Mouse (Mus musculus) gonadal fat pad, adult 2 months (tissue): ENCODE measurements around the gene Kng2. TPM values are rescaled to one million over a fixed set of nuclear protein-coding genes. Genes with fewer than 3 reads are reported as not detected.
"Not testable (repeated sequence)": the region's sequence is repeated elsewhere in the genome, so short reads cannot be mapped to it uniquely, and the experiment has no call there.

Source experiments
- DNase-seq: peaks from one replicate; pipeline ENCODE4 v3.0.0-alpha.2; 2012; ENCODE audit warnings: low read depth
- polyA plus RNA-seq: library from polyadenylated mRNA; depleted of rRNA; stranded (reverse); fragments of >200 nt; gene quantifications from 2 replicates; pipeline ENCODE4 v1.2.3, GENCODE M21; 2012; rRNA removed

Gene Kng2
- polyA plus RNA-seq, 1 experiment: 1.1 TPM

- DNase-seq: no peak
Observed at GRCm38 (mm10) chr16:22956085-22956439, 73.2 kb downstream of the Kng2 start.

DNA sequence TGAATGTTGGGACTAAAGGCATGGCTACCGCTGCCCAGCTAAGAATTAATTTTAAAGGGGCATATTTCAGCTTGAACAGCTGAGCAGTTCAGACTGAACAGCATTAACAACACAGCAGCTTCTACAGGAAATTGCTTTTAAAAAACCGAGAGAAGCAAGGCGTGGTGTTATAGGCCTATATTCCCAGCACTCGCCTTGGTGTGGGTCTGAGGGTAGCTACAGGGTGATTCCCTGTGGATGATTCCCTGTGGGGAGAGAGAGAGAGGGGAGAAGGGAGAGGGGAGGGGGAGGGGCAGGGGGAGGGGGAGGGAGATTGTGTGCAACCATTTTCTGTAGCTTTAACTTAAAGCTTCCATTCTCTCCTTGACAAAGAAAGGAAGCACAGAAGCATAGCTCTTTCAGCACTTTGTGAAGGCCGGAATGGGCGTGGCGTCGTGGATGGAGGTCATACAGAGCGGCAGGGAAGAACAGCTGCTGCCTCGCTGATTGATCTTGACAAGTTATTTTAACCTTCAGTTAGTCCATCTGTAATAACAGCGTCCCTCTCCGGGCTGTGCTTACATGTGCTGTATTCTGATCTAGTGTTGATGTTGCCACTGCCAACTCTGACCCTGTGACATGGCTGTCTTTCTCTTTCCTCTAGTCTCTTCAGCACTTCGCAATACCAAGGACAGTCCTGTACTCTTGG is 73.7 kb downstream of the Kng2 start:
- no peak for DNase-seq

DNA sequence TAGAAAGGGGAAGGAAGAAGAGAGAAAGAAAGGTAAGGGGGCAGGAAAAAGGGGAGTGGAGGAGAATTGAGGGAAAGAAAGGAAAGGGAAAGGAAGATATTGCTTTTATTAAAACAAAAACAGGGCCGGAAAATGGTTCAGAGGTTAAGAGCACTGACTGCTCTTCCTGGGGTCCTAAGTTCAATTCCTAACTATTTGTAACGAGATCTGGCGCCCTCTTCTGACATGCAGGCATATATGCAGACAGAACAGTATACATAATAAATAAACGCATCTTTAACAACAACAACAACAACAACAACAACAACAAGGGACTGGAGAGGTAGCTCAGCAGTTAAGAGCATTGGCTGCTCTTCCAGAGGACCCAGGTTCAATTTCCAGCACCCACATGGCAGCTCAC is 76.2 kb downstream of the Kng2 start:
- DNase-seq: no peak

- no peak for DNase-seq
Observed at GRCm38 (mm10) chr16:22950840-22951395, 78.4 kb downstream of the Kng2 start, which contains the start of gene Hrg. Hrg (plus strand) TSS chr16:22951072.

DNA sequence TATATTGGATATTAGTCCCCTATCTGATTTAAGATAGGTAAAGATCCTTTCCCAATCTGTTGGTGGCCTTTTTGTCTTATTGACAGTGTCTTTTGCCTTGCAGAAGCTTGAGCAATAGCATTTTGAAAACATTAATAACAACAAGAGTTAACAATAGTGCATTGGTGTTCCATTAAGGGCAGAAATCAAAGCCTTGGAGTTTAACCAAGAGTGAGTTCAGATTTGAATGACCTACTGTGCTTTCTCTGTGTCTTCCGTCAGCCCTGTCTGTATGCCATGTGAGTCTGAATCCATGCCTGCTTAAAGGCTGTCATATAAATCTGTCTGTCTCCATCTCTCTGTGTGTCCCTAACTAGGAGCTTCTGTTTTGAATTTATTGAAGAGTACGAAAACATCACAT is 81.9 kb downstream of the Kng2 start:
- DNase-seq: no peak

DNA sequence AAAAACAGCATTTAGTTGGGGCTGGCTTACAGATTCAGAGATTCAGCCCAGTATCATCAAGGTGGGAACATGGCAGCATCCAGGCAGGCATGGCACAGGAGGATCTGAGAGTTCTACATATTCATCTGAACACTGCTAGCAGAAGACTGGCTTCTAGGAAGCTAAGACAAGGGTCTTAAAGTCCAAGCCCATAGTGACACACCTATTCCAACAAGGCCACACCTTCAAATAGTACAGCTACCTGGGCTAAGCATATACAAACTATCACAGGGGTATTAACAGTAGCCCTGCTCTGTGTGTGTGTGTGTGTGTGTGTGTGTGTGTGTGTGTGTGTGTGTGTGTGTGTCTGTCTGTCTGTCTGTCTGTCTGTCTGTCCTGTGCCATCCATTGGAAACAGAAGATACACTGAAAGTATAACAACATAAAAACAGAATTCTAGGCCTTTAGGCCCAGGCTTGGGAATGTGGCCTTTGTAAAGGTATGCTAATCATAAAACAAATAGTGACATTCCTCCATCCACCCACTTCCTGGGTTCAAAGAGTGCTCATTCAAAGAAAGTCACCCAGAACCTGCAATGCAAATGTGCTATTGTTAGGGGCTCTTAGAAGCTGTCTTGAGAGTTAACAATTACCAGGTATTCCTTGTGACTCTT is 87.3 kb downstream of the Kng2 start:
- DNase-seq: not testable (repeated sequence)

DNA sequence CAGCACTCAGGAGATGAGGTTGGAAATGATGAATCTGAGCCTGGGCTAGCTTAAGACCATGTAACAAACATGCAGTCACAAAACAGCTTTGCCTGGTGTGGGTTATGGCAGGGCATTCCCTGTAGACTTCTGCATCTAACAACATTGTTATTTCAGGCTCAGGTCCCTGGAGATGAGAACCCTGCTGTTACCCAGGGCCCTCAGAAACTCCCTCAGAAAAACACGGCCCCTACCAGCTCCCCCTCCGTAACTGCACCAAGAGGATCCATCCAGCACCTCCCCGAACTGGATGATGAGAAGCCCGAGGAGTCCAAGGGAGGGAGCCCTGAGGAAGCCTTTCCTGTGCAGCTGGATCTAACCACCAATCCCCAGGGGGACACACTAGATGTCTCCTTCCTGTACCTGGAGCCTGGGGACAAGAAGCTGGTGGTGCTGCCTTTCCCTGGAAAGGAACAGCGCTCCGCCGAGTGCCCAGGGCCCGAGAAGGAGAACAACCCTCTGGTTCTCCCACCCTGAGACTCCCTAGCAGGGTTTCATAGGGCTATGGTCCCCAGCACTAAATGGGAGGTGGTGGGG is 90.1 kb downstream of the Kng2 start:
- no peak for DNase-seq

- DNase-seq: no peak
Observed at GRCm38 (mm10) chr16:22938541-22938940, 90.7 kb downstream of the Kng2 start.

DNA sequence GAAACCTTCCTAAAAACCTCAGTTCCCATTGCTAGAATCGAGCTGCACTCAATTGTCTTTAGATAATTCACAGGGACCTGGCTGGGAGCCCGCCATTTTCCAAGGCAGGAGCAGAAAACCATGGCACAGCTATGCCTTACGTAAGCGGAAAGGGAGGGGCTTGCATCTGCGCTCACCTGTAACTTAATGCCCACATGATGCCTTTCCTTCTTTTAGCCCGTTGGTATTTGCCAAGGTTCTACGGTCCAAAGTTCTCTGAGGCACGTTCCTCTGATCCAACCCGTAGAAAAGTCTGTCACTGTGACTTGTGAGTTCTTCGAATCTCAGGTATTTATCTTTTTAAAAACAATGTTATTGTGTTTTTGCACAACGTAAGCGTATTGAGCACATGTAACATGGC is 91.7 kb downstream of the Kng2 start:
- no peak for DNase-seq

Other genes starting within 250 kb of the Kng2 start
- not detected in 2 replicates for gene Crygs, start 217.9 kb downstream of the Kng2 start, polyA plus RNA-seq
- 18.1 and 19.8 TPM in 2 replicates for gene Tbccd1, start 171.8 kb downstream of the Kng2 start, polyA plus RNA-seq
- 21.0 and 35.3 TPM in 2 replicates for gene Dnajb11, start 171.6 kb downstream of the Kng2 start, polyA plus RNA-seq
- gene Ahsg, start 138.2 kb downstream of the Kng2 start, polyA plus RNA-seq: 1.6 and 11.2 TPM in 2 replicates
- gene Fetub, start 111.1 kb downstream of the Kng2 start, polyA plus RNA-seq: 10.9 and 13.7 TPM in 2 replicates
- 0.57 TPM in 1 of 2 replicates, not detected in the other for gene Hrg, start 78.4 kb downstream of the Kng2 start, polyA plus RNA-seq
- 0.04 and 0.91 TPM in 2 replicates for gene Kng1, start 28.4 kb upstream of the Kng2 start, polyA plus RNA-seq
- 149 and 173 TPM in 2 replicates for gene Eif4a2, start 78.0 kb upstream of the Kng2 start, polyA plus RNA-seq
- 0.36 and 1.2 TPM in 2 replicates for gene Rfc4, start 98.3 kb upstream of the Kng2 start, polyA plus RNA-seq
- gene Adipoq, start 117.1 kb upstream of the Kng2 start, polyA plus RNA-seq: 935 and 1,691 TPM in 2 replicates
- 119 and 203 TPM in 2 replicates for gene St6gal1, start 195.3 kb upstream of the Kng2 start, polyA plus RNA-seq